Mouse (Mus musculus): ENCODE measurements at regions not wholly inside any gene's neighbourhood (a gene's known extent, or its start where the extent isn't known, plus 50 kb on each side); places are given as distances from the start of the nearest gene placed in this dataset.

DNA sequence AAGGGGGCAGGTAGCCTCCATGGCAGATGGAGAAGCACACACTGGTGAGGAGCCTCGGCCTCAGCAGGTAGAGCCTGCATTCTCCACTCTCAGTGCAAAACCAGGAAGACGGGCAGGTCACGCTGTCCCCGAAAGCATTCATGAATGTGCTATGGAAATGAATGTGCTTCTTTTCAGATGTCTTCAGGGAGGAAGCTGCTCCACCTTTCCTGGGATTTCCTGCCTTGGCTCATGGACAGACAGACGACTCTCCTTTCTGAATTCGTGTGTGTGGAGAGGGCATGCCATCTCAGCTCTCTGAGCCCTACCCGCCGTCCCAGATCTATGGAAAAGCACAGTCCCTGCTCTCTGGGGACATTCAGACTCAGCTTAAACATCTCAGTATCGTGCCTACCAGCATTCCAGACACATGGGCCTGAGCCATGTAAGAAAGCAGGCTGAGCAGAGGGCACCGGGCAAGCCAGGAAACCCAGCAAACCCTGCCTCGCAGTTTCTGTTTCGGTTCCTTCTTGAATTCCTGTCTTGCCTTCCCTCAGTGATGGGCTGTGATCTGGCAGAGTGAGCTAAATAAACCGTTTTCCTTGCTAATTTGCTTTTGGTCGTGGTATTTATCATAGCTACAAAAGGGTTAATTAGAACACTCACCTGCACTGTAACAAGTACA lies 354.0 kb downstream of the Matn1 start:
- H3K27me3 ChIP-seq, result no peaks in the 10 kb centered on the region
- no peak overlapping the region for H3K4me2 ChIP-seq (replicated peaks)
- 65% methylated on average over 14 of the region's 14 CpGs for WGBS
- H3K36me3 ChIP-seq, result no peaks in the 10 kb centered on the region
- H3K4me1 ChIP-seq, result peaks cover 10% of the 10 kb centered on the region; the same call in 1 of the 2 replicates
- H3K27ac ChIP-seq (replicated peaks), result no peak overlapping the region
- no peak for ATAC-seq (ENCODE audit: insufficient number of reproducible peaks, low FRiP score, low TSS enrichment, low read depth)
- H3K4me3 ChIP-seq (replicated peaks), result no peak overlapping the region
- H3K9me3 ChIP-seq (replicated peaks), result no peaks in the 10 kb centered on the region
- no peak overlapping the region for H3K9ac ChIP-seq

DNA sequence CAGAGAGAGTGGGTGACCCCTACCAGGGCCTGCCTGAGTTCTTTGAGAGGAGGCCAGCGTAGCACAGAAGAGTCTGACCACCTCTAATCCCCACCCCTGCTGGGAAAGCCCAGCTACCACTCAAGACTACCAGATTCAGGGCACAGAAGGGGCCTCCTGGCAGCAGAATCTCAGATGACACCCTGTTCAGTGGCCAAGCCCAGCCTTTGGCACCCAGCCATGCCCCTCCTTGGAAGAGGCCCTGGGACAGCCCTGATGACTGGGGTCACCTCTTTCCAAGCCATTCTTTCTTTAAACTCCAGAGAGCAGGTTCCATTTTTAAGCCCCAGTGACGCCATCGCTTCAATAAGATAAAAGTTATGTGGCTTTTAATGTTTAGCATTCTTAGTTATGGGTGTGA lies 359.8 kb downstream of the Matn1 start:
- no peaks in the 10 kb centered on the region for H3K9me3 ChIP-seq (replicated peaks)
- no peak overlapping the region for H3K4me3 ChIP-seq (replicated peaks)
- WGBS, result 79% methylated on average over 3 of the region's 3 CpGs

DNA sequence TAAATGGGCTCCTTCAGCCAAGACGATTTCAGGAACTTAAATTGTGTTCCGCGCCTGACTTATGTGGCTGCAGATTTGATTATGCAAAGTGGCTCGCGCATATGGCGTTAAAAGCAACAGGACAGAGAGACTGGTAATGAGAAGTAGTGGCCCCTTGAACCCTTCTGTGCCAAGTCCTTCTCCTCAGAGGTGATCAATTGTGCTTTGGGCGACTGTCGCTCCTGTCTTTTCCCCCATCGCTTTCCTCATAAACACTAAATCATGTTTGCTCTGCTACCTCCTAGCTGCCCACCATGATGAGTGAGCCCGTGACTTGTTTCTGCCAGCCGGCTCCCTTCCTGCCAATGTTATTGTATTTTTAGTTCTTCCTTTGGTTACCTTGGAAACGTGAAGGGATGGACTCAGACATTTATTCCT lies 360.2 kb downstream of the Matn1 start:
- Histone ChIP-seq H3K27ac (replicated peaks) (no peak overlapping the region), H3K9ac (no peak overlapping the region), H3K36me3 (no peaks in the 10 kb centered on the region), H3K4me2 (replicated peaks) (no peak overlapping the region), H3K4me3 (replicated peaks) (no peak overlapping the region), H3K4me1 (peaks cover 5% of the 10 kb centered on the region; the same call in 1 of the 2 replicates), H3K27me3 (no peaks in the 10 kb centered on the region), H3K9me3 (replicated peaks) (no peaks in the 10 kb centered on the region)
- 77% methylated on average over 12 of the region's 12 CpGs for WGBS
- ATAC-seq (ENCODE audit: insufficient number of reproducible peaks, low FRiP score, low TSS enrichment, low read depth), result no peak

More for the DNA sequence above, 359.8 kb downstream of the Matn1 start:
- Histone ChIP-seq H3K9ac (no peak overlapping the region), H3K4me2 (replicated peaks) (no peak overlapping the region), H3K27ac (replicated peaks) (no peak overlapping the region), H3K4me1 (peaks cover 5% of the 10 kb centered on the region; the same call in 1 of the 2 replicates), H3K36me3 (no peaks in the 10 kb centered on the region), H3K27me3 (no peaks in the 10 kb centered on the region)
- no peak for ATAC-seq (ENCODE audit: insufficient number of reproducible peaks, low FRiP score, low TSS enrichment, low read depth)

DNA sequence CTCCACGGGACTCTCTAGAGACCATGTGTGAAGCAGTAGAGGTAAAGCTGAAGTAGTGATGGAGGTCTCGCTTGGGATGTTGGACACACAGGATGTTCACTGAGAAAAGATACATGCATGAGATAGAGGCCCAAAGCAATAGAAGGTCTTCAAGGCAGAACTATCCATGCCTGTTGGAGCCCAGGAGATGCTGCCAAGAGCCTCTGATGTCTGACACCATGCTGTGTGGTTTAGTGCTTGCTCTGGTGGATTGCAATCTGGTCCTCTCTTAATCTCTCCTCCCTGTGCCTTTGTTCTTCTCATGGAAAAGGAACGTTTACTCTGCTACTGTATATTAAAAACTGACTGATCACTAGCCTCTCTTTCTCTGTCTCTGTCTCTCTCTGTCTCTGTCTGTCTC lies 370.0 kb downstream of the Matn1 start:
- no peak overlapping the region for H3K27ac ChIP-seq (replicated peaks)
- no peaks in the 10 kb centered on the region for H3K27me3 ChIP-seq
- WGBS, result 68% methylated on average over 3 of the region's 3 CpGs
- H3K4me3 ChIP-seq (replicated peaks), result no peak overlapping the region
- ATAC-seq (ENCODE audit: insufficient number of reproducible peaks, low FRiP score, low TSS enrichment, low read depth), result no peak
- no peaks in the 10 kb centered on the region for H3K9me3 ChIP-seq (replicated peaks)
- H3K4me1 ChIP-seq, result no peaks in the 10 kb centered on the region
- no peak overlapping the region for H3K4me2 ChIP-seq (replicated peaks)
- no peaks in the 10 kb centered on the region for H3K36me3 ChIP-seq
- H3K9ac ChIP-seq, result no peak overlapping the region

DNA sequence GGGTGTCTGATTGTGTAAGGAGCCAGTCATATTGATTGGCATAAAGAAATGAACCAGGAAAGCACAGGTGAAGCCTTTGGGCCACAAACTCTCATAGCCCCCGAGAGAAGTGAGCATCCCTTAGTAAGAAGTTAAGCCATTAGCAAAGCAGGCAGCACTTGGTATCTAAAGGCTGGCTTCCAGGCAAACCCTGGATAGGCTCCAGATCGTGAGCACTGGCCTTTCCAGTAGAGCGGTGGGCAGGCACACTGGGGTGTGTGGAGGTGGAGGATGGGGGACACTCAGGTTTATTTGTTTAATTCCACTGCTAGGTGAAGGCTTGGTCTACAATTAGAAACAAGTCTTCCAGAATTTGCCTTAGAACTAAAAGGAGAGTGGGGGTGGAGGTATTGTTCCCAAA lies 371.9 kb downstream of the Matn1 start:
- no peaks in the 10 kb centered on the region for H3K27me3 ChIP-seq
- H3K27ac ChIP-seq (replicated peaks), result no peak overlapping the region
- no peak overlapping the region for H3K4me3 ChIP-seq (replicated peaks)
- ATAC-seq (ENCODE audit: insufficient number of reproducible peaks, low FRiP score, low TSS enrichment, low read depth), result no peak
- H3K9me3 ChIP-seq (replicated peaks), result no peaks in the 10 kb centered on the region
- H3K4me1 ChIP-seq, result no peaks in the 10 kb centered on the region
- WGBS, result 66% methylated on average over 3 of the region's 3 CpGs
- no peaks in the 10 kb centered on the region for H3K36me3 ChIP-seq
- no peak overlapping the region for H3K4me2 ChIP-seq (replicated peaks)
- H3K9ac ChIP-seq, result no peak overlapping the region

DNA sequence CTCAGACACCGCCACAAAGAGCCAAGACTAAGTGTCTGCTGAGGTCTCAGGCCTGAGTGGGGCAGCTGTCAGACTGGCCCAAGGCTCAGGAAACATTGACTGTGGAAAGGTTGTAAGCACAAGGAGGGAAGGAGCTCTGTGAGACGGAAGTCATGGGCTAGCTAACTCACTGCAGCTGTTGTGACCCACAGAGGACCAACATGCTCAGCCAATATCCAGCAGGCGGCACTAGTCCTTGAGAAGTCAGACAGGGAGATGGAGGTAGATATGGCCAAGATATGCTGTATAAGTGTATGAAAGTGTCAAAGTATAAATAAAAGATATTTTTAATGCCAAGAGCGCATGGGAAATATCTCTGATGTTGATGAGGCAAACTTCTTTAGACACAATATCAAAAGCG lies 378.1 kb downstream of the Matn1 start:
- H3K4me3 ChIP-seq (replicated peaks), result no peak overlapping the region
- no peaks in the 10 kb centered on the region for H3K9me3 ChIP-seq (replicated peaks)
- H3K36me3 ChIP-seq, result no peaks in the 10 kb centered on the region
- H3K4me1 ChIP-seq, result no peaks in the 10 kb centered on the region
- H3K27ac ChIP-seq (replicated peaks), result no peak overlapping the region
- no peak overlapping the region for H3K4me2 ChIP-seq (replicated peaks)
- ATAC-seq (ENCODE audit: insufficient number of reproducible peaks, low FRiP score, low TSS enrichment, low read depth), result no peak
- no peak overlapping the region for H3K9ac ChIP-seq
- WGBS, result 57% methylated on average over 5 of the region's 5 CpGs
- H3K27me3 ChIP-seq, result no peaks in the 10 kb centered on the region

DNA sequence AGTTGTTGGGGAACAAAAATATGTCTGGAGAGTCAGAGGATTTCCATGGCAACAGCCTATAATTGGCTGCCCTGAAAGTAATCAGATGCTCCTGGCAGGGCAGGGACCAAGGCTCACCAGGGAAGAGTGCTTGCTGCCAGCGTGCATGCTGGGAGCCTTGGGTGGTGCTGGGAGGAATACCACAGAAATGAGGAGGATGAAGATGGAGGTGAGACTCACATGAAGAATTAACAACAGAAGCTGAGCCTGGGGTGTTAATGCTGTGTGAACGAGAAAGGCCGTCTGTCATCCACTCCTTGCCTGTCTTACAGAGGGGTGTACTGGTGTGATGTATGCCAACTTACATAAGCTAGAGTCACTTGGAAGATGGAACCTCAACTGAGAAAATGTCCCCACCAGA lies 380.3 kb downstream of the Matn1 start:
- Histone ChIP-seq H3K27ac (replicated peaks) (no peak overlapping the region), H3K4me3 (replicated peaks) (no peak overlapping the region), H3K9ac (no peak overlapping the region), H3K36me3 (no peaks in the 10 kb centered on the region), H3K27me3 (no peaks in the 10 kb centered on the region), H3K9me3 (replicated peaks) (no peaks in the 10 kb centered on the region), H3K4me2 (replicated peaks) (no peak overlapping the region), H3K4me1 (no peaks in the 10 kb centered on the region)
- no peak for ATAC-seq (ENCODE audit: insufficient number of reproducible peaks, low FRiP score, low TSS enrichment, low read depth)
- 68% methylated on average over 3 of the region's 3 CpGs for WGBS

DNA sequence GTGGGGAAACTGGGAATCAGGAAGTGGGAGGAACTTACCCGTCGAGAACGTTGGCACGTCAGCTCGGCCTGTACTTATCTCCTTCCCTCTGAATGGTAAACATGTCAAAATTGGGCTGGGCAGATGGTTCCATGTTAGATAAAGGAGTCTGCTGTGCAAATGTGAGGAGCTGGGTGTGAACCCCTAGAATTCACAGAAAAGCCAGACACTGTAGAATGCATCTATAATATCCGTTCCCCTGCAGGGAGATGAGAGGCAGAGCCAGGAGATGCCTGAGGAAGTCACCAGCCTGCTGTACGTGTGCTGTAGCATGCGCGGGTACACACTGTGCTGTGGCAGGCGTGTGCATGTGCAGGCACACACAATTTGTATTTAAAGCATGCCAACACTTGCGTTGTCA lies 381.0 kb downstream of the Matn1 start:
- no peak overlapping the region for H3K4me3 ChIP-seq (replicated peaks)
- H3K27ac ChIP-seq (replicated peaks), result no peak overlapping the region
- ATAC-seq (ENCODE audit: insufficient number of reproducible peaks, low FRiP score, low TSS enrichment, low read depth), result no peak
- H3K4me1 ChIP-seq, result no peaks in the 10 kb centered on the region
- no peaks in the 10 kb centered on the region for H3K27me3 ChIP-seq
- H3K9ac ChIP-seq, result no peak overlapping the region
- WGBS, result 80% methylated on average over 11 of the region's 11 CpGs
- H3K36me3 ChIP-seq, result no peaks in the 10 kb centered on the region
- no peak overlapping the region for H3K4me2 ChIP-seq (replicated peaks)
- H3K9me3 ChIP-seq (replicated peaks), result no peaks in the 10 kb centered on the region

DNA sequence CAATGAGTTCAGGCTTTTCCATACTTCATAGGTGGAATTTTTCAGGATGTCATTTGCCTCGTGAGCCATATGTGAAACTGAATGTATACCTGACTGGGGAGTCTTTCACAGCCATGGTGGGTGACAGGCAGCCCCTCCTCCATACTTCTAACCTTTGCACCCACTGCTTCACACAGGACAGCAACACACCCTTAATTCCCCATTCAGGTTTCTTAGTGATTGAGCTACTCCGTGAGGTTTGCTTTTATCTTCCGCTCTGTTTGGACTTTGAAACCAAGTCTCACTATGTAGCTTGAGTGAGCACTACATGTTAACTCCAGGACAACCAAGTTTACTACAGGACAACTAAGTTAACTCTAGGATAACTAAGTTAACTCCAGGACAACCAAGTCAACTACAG lies 381.4 kb downstream of the Matn1 start:
- WGBS, result 70% methylated on average over 3 of the region's 3 CpGs
- H3K27me3 ChIP-seq, result no peaks in the 10 kb centered on the region

DNA sequence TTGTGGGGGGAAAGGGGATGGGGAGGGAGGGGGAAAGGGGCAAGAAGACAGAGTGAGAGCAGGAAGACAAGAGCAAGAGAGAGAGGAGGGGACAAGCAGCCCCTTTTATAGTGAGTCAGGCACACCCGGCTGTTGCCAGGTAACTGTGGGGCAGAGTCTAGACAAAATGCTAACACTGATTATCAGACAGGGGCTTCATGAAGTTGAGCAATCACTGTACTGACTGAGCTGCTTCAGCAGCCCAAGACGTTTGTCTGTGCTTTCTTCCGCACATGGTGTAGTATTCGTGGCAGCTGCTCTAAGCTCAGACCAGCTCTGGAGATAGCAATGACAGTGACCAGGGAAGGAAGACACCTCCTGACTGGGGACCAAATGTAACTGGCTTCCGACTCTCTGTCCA lies 385.2 kb downstream of the Matn1 start:
- Histone ChIP-seq H3K4me2 (replicated peaks) (no peak overlapping the region), H3K27me3 (no peaks in the 10 kb centered on the region), H3K4me3 (replicated peaks) (no peak overlapping the region), H3K9ac (no peak overlapping the region), H3K27ac (replicated peaks) (no peak overlapping the region), H3K9me3 (replicated peaks) (no peaks in the 10 kb centered on the region), H3K4me1 (no peaks in the 10 kb centered on the region), H3K36me3 (no peaks in the 10 kb centered on the region)
- 58% methylated on average over 5 of the region's 5 CpGs for WGBS
- no peak for ATAC-seq (ENCODE audit: insufficient number of reproducible peaks, low FRiP score, low TSS enrichment, low read depth)

More for the DNA sequence above, 381.4 kb downstream of the Matn1 start:
- Histone ChIP-seq H3K4me1 (no peaks in the 10 kb centered on the region), H3K4me2 (replicated peaks) (no peak overlapping the region), H3K27ac (replicated peaks) (no peak overlapping the region), H3K9ac (no peak overlapping the region), H3K36me3 (no peaks in the 10 kb centered on the region), H3K4me3 (replicated peaks) (no peak overlapping the region), H3K9me3 (replicated peaks) (no peaks in the 10 kb centered on the region)
- ATAC-seq (ENCODE audit: insufficient number of reproducible peaks, low FRiP score, low TSS enrichment, low read depth), result no peak

DNA sequence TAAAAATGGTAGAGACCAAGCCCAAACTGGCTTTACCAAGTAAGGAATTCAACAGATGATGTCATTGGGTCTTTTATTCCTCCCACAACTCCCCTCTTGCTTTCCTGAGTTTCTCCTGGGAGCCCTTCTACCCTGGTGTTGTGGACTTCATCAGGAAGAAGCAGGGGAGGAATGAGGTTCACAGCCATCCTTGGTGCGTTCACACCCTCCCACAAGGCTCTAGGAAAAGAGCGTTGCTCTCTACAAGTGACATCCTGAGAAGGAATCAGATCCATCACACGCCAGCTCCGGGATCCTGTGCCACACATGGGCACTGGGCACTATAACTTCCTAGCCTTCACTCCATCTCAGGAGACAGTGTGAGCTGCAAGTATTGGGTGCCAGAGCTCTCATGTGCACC lies 387.5 kb downstream of the Matn1 start:
- Histone ChIP-seq H3K4me2 (replicated peaks) (no peak overlapping the region), H3K4me1 (no peaks in the 10 kb centered on the region), H3K9me3 (replicated peaks) (no peaks in the 10 kb centered on the region), H3K27me3 (no peaks in the 10 kb centered on the region), H3K36me3 (no peaks in the 10 kb centered on the region), H3K9ac (no peak overlapping the region), H3K27ac (replicated peaks) (no peak overlapping the region), H3K4me3 (replicated peaks) (no peak overlapping the region)
- 92% methylated on average over 4 of the region's 4 CpGs for WGBS
- ATAC-seq (ENCODE audit: insufficient number of reproducible peaks, low FRiP score, low TSS enrichment, low read depth), result no peak

DNA sequence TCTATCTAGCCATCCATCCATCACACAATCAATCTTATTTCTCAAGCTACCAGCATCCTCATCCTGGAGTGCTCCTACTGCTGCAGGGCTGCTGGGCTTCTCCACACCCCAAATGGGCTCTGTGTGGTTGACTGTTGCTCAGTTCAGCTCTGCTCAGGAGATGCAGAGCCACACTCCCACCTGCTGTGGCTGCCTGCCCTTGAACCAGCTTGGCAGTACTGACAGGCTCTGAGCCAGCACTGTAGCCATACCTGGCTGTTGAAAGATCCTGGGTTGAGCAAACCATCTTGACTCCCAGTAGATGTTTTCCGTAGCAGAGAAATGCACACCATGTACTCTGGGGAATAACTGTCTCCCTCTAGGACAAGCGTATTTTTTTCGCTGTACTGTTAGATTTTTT lies 392.6 kb downstream of the Matn1 start:
- Histone ChIP-seq H3K4me1 (no peaks in the 10 kb centered on the region), H3K27me3 (peaks cover 11% of the 10 kb centered on the region), H3K9ac (no peak overlapping the region), H3K9me3 (replicated peaks) (no peaks in the 10 kb centered on the region), H3K36me3 (no peaks in the 10 kb centered on the region), H3K4me3 (replicated peaks) (no peak overlapping the region), H3K4me2 (replicated peaks) (no peak overlapping the region), H3K27ac (replicated peaks) (no peak overlapping the region)
- 71% methylated on average over 3 of the region's 3 CpGs for WGBS
- ATAC-seq (ENCODE audit: insufficient number of reproducible peaks, low FRiP score, low TSS enrichment, low read depth), result no peak
